Mouse (Mus musculus) cerebellum, adult 11-12 months (tissue): Measurements from ENCODE around the gene Vps8.

Source experiments
- DNase-seq: peaks from one replicate; pipeline ENCODE4 v3.0.0; 2022

The Vps8 gene

GRCm38 (mm10) chr16:21405224-21405969 is 17.5 kb upstream of the Vps8 start:
- no peak for DNase-seq

DNA sequence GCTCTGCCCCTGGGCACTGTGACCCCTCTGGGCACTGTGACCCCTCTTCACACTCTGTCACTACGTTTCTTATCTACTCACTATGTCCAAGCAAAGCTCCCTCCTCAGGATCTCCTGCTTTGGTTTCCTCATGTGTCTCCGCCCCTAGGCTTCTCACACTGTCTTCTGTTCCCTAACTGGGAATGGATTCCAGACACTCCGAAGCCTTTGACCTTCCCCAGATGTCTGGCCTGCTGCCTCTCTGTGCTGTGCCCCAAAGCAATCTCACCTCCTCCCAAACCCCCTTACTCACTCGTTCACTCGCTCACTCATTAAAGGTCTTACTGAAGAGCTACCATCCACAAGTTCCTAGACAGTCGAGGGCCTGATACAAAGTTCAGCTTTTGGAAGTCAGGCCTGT is 16.8 kb upstream of the Vps8 start:
- DNase-seq: no peak

GRCm38 (mm10) chr16:21411779-21412178 is 11.1 kb upstream of the Vps8 start:
- DNase-seq: no peak

- peak; percentile 21 for DNase-seq
Observed at GRCm38 (mm10) chr16:21412593-21413047, 10.3 kb upstream of the Vps8 start.

DNA sequence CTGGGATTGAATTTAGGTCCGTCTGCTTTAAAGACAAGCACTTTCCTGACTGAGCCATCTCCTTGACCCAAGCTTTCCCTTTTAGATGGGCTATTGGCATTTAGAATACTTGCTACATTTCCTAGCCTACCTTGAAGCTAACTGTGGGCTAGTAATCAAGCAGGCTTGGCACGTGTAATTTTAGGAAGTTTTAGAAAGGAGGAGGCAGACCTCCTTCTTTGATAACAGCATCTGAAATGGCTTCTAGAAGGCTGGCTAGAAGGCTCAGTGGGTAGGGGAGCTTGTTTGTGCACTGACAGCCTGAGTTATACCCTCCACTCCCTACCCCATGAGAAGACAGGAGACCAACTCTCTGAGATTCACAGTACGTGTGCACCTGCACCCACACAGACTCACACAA is 9.1 kb upstream of the Vps8 start:
- DNase-seq: no peak

- no peak for DNase-seq
Observed at GRCm38 (mm10) chr16:21415128-21415527, 7.8 kb upstream of the Vps8 start.

DNA sequence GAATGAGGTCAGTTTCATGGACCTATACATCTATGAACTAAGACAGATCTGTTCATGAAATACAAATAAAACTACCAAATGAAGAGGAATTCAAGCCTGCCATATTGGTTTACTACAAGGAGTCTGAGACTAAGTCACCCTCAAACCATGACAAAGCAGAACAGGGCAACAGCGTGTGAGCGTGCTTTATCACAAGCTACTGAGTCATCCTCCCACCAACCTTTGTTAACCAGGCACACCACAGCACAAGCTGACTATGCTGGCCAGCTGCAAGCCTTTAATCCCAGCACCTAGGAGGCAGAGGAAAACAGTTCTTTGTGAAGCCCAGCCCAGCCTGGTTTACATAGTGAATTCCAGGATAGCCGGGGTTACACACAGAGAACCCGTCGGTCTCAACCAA is 4.9 kb upstream of the Vps8 start:
- no peak for DNase-seq

GRCm38 (mm10) chr16:21423546-21423910 is 610 bp downstream of the Vps8 start:
- no peak for DNase-seq

DNA sequence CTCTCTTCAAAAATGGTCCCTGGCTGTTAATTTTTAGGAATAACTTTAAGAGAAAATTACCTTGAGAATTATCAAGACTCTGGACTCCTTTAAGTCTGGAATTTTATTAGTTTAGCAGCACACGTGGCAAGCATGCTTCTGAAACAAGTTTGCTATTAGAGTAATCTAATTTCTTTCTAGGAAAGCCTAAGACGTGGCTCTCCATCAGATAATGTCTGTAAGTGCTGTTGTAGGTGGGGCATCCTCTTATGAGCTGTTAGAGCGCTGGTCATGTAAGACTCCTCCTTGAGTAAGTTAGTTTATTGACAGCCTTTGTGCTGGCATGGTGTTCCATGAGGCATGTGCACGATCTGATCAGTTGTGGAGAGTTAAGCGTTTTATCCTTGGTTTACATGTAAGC is 5.2 kb downstream of the Vps8 start:
- DNase-seq: no peak

DNA sequence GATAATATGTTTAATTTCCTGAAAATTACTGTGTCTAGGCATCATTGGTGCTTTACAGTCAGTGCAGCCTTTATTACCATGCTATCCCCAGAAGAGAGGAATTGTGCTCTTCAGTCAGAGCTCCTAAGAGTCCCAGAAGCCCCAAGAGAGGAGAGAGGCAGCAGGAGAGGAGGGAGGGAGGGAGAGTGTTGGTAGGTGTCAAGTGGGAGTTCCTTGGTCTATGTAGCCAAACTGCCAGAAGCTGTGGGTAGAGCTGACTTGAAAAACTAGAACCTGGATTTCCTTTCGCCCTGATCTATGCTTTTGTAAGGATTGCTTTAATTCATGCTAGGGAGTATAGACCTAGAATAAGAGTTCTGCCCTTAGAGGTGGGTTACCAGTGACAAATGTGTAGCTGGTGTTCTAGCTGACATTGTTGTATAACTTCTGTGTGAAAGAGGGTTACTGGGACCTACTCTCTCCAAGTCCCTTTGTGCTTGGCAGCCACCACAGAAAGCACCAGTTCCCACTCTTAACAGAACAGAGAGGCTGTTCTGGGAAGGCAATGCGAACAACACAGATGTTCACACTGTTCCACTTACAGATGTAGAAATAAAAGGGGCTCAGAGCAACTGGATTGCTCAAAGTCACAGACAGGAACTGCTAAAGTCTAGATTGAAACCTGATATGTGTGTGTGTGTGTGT is 7.6 kb downstream of the Vps8 start:
- no peak for DNase-seq

- DNase-seq: no peak
Observed at GRCm38 (mm10) chr16:21431614-21432013, 8.7 kb downstream of the Vps8 start.

DNA sequence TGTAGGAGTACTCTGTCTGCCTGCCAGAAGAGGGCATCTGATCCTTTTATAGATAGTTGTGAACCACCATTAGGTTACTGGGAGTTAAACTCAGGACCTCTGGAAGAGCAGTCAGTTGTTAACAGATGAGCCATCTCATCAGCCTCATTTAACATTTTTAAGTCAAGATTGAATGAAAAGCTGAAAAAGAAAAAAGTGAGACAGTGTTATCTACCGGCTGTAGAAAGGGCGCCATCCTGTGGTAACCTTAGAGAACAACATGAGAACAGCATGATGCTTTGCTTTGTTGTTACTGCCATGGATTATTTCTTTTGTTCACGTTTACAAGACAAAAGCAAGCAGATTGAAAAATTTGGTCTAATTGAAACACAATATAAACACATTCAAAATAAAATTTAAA is 10.6 kb downstream of the Vps8 start:
- DNase-seq: no peak

- DNase-seq: no peak
Observed at GRCm38 (mm10) chr16:21441012-21441411, 18.1 kb downstream of the Vps8 start.

GRCm38 (mm10) chr16:21445026-21445625 is 22.2 kb downstream of the Vps8 start:
- no peak for DNase-seq

GRCm38 (mm10) chr16:21447447-21447846 is 24.5 kb downstream of the Vps8 start:
- no peak for DNase-seq

GRCm38 (mm10) chr16:21448464-21448863 is 25.5 kb downstream of the Vps8 start:
- DNase-seq: no peak

DNA sequence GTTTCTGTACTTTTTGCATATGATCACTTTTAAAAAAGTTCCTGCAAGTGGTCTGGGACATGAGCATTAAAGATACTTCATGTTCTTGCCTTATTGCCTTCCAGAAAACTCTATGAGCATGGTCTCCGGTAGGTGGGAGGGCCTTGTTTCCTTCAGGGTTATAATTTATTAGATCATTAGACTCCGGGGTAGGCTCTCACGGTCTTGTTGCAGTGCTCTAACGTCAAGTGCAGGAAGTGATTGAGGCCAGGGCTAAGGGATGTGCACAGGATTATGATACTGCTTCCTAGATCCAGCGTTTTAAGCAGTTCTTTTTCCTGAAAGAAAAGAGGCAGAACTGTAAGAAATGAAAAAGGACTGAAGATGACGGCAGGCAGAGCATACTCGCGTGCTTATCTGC is 27.0 kb downstream of the Vps8 start:
- no peak for DNase-seq

- no peak for DNase-seq
Observed at GRCm38 (mm10) chr16:21452569-21452968, 29.7 kb downstream of the Vps8 start.

- no peak for DNase-seq
Observed at GRCm38 (mm10) chr16:21457639-21458369, 34.9 kb downstream of the Vps8 start.

GRCm38 (mm10) chr16:21465868-21466267 is 43.0 kb downstream of the Vps8 start:
- no peak for DNase-seq

DNA sequence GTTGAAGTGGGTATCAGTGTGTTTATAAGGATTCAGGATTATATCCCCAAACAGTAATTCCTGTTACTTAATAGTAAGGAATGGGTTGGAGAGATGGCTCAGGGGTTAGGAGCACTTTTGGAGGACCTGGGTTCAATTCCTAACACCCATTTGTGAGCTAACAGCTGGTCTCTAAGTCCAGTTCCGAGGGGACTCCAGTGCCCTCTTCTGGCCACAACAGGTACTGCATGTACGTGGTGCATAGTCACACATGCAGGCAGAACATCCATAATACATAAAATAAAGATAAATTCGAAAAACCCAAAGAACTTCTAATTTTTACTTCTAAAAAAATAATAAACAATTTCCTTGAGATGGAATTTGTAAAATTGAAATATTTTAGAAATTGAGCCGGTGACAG is 47.5 kb downstream of the Vps8 start:
- DNase-seq: no peak

DNA sequence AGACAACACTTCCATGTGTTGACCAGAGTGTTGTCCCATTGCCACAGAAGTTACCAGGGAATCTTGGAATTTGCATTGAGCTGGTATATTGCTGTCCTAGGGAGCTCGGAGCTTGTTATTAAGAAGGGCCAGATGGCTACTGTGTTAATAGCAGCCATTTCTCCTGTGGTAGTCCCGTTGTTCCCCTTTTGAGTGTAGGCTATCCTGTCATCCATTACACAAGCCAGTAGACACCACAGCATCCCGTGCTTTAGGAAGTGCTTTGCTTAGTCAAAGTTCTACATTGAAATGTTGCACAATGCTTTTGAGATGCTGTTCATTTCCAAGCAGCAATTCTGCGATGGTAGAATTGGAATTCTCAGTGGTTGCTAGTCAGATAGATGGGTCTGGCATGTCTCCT is 54.2 kb downstream of the Vps8 start:
- DNase-seq: no peak

- no peak for DNase-seq
Observed at GRCm38 (mm10) chr16:21478376-21478775, 55.5 kb downstream of the Vps8 start.

DNA sequence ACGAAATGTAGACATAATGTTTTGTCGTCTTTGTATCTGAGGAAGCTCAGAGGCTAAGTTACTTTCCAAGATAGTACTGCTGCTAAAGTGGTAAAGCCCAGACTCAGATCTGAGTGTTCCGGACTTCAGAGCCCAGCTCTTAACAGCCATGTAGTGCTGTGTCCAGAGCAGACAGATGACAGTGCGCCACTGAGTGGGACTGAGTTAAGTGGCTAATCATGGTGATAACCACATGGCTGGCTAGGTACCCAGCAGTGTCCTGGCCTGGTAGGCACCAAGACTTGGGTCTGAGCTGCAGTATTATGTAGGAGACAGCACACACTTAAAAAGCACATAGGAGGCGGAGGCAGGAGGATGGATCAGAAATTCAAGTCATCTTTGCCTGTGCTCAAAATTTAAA is 60.9 kb downstream of the Vps8 start:
- DNase-seq: no peak
